Mouse (Mus musculus): ENCODE data around the gene Itga9.

The Itga9 gene

GRCm38 (mm10) chr9:118654969-118655368 lies 48.5 kb downstream of the Itga9 start:
- no peak for DNase-seq

- no peak for DNase-seq
These were observed 49.2 kb downstream of the Itga9 start for GRCm38 (mm10) chr9:118655726-118656125.

GRCm38 (mm10) chr9:118658159-118658558 lies 51.7 kb downstream of the Itga9 start:
- no peak for DNase-seq

GRCm38 (mm10) chr9:118659809-118660208 lies 53.3 kb downstream of the Itga9 start:
- DNase-seq, result no peak

- no peak for DNase-seq
These were observed 53.8 kb downstream of the Itga9 start for GRCm38 (mm10) chr9:118660259-118660658.

- no peak for DNase-seq
These were observed 55.5 kb downstream of the Itga9 start for GRCm38 (mm10) chr9:118662026-118662425.

- no peak for DNase-seq
These were observed 56.0 kb downstream of the Itga9 start for GRCm38 (mm10) chr9:118662476-118662875.

- no peak for DNase-seq
These were observed 57.4 kb downstream of the Itga9 start for GRCm38 (mm10) chr9:118663938-118664337.

- no peak for DNase-seq
These were observed 59.6 kb downstream of the Itga9 start for GRCm38 (mm10) chr9:118666069-118666468.

- no peak for DNase-seq
These were observed 63.2 kb downstream of the Itga9 start for GRCm38 (mm10) chr9:118669696-118670095.

GRCm38 (mm10) chr9:118674277-118674676 lies 67.8 kb downstream of the Itga9 start:
- DNase-seq, result no peak

- no peak for DNase-seq
These were observed 68.3 kb downstream of the Itga9 start for GRCm38 (mm10) chr9:118674761-118675160.

- DNase-seq, result no peak
These were observed 69.2 kb downstream of the Itga9 start for GRCm38 (mm10) chr9:118675573-118676170.

- DNase-seq, result no peak
These were observed 70.2 kb downstream of the Itga9 start for GRCm38 (mm10) chr9:118676692-118677091.

GRCm38 (mm10) chr9:118677349-118677748 lies 70.9 kb downstream of the Itga9 start:
- DNase-seq, result no peak

- DNase-seq, result no peak
These were observed 71.7 kb downstream of the Itga9 start for GRCm38 (mm10) chr9:118678020-118678750.

GRCm38 (mm10) chr9:118678759-118679158 lies 72.3 kb downstream of the Itga9 start:
- no peak for DNase-seq

- no peak for DNase-seq
These were observed 75.0 kb downstream of the Itga9 start for GRCm38 (mm10) chr9:118681506-118681905.

- no peak for DNase-seq
These were observed 75.7 kb downstream of the Itga9 start for GRCm38 (mm10) chr9:118682154-118682553.

GRCm38 (mm10) chr9:118683507-118683906 lies 77.0 kb downstream of the Itga9 start:
- no peak for DNase-seq

GRCm38 (mm10) chr9:118684343-118684742 lies 77.9 kb downstream of the Itga9 start:
- DNase-seq, result no peak

- no peak for DNase-seq
These were observed 79.9 kb downstream of the Itga9 start for GRCm38 (mm10) chr9:118686166-118686961.

- no peak for DNase-seq
These were observed 81.8 kb downstream of the Itga9 start for GRCm38 (mm10) chr9:118688248-118688647.

- DNase-seq, result no peak
These were observed 82.5 kb downstream of the Itga9 start for GRCm38 (mm10) chr9:118688921-118689451.
